Comparison of ENCODE assay signal across 15 mouse cellular contexts in the genomic region with DNA sequence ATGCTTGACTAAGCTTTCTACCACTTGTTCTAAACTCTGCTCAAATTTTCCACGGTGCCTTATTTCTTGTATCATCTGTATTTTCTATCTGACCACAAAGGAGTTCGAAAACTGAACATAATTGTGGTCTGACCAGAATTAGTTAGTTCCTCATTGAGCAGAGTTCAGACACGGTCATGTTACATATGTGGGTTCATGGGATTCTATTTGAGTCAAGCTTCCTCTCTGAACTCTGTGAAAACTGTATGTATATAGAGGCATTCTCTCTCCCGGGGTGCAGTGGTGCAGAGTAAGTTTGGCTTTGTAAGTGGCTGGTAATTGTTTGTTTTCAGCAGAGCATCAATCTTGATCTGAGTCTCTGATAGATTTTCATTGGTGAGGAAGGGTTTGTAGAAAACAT.
"Had no signal": no experiment of that assay in that cellular context is flagged by ENCODE, and none has a peak within 500 bp of the region (broad histone marks: within the 10 kb centered on the region; RNA-seq: fewer than 3 reads in every experiment).

No protein-coding gene starts in this region.

- H3K9ac ChIP-seq: kidney, embryonic 15.5 days; limb, embryonic 13.5 days; liver, embryonic 15.5 days; lung, embryonic 14.5 days; midbrain, embryonic 15.5 days; neural tube, embryonic 12.5 days had no signal

- H3K27ac ChIP-seq: kidney, embryonic 15.5 days; limb, embryonic 13.5 days; liver, embryonic 15.5 days; midbrain, embryonic 15.5 days; neural tube, embryonic 12.5 days had no signal

- H3K27me3 ChIP-seq: kidney, embryonic 15.5 days; limb, embryonic 13.5 days; liver, embryonic 15.5 days; midbrain, embryonic 15.5 days; neural tube, embryonic 12.5 days had no signal

- DNase-seq: kidney, postnatal 14 days; left cerebral cortex, postnatal 4 days; lung, embryonic 14.5 days; lung, postnatal 10 days; lung, postnatal 4 days; right cerebral cortex, postnatal 4 days; spleen, adult 18-20 months; thymus, adult 18-20 months; thymus, postnatal 14 days had no signal

- H3K4me2 ChIP-seq: kidney, embryonic 15.5 days; limb, embryonic 13.5 days; liver, embryonic 11.5 days; liver, embryonic 15.5 days; lung, embryonic 14.5 days; midbrain, embryonic 15.5 days; neural tube, embryonic 12.5 days had no signal

- H3K36me3 ChIP-seq: kidney, embryonic 15.5 days; limb, embryonic 13.5 days; liver, embryonic 15.5 days; midbrain, embryonic 15.5 days; neural tube, embryonic 12.5 days had no signal

- H3K4me1 ChIP-seq: kidney, embryonic 15.5 days; limb, embryonic 13.5 days; liver, embryonic 15.5 days; neural tube, embryonic 12.5 days had no signal

- H3K9me3 ChIP-seq: kidney, embryonic 15.5 days; liver, embryonic 15.5 days; midbrain, embryonic 15.5 days; neural tube, embryonic 12.5 days had no signal

- ATAC-seq: midbrain, embryonic 15.5 days had no signal

- H3K4me3 ChIP-seq: kidney, embryonic 15.5 days; limb, embryonic 13.5 days; liver, embryonic 15.5 days; midbrain, embryonic 15.5 days; neural tube, embryonic 12.5 days had no signal
